In genomic region chr3:103464181-103464580, GRCm38 (mm10) we compare ENCODE assay signal across 26 mouse cellular contexts.
A peak's percentile ranks its signal among the peaks of the same experiment; 100 is the strongest.
DNase-seq lines count a peak whose midpoint lies in the region; ATAC-seq and TF ChIP-seq lines count a peak whose summit lies in the region.
"Had no signal": no experiment of that assay in that cellular context is flagged by ENCODE, and none has a peak within 500 bp of the region (broad histone marks: within the 10 kb centered on the region; RNA-seq: fewer than 3 reads in every experiment).

No protein-coding gene starts in this region.

- H3K9me3 ChIP-seq in forebrain, embryonic 14.5 days (replicated peaks; ENCODE audit: control insufficient read depth, low read length): no peaks in the 10 kb centered on the region
- no peaks in the 10 kb centered on the region for H3K9me3 ChIP-seq in forebrain, embryonic 12.5 days
- no peaks in the 10 kb centered on the region for H3K9me3 ChIP-seq in lung, embryonic 15.5 days
- H3K9me3 ChIP-seq in forebrain, embryonic 16.5 days (ENCODE audit: control insufficient read depth, low read length): no peaks in the 10 kb centered on the region
- no peaks in the 10 kb centered on the region for H3K9me3 ChIP-seq in intestine, embryonic 16.5 days (ENCODE audit: control insufficient read depth, low read length)
- H3K9me3 ChIP-seq: G1E; hindbrain, embryonic 10.5 days; limb, embryonic 10.5 days; liver, embryonic 12.5 days; midbrain, embryonic 10.5 days; stomach, embryonic 15.5 days had no signal

- peaks cover 10% of the 10 kb centered on the region; the same call in 1 of the 2 replicates for H3K4me1 ChIP-seq in forebrain, embryonic 14.5 days (ENCODE audit: control insufficient read depth, insufficient read depth, low read length)
- H3K4me1 ChIP-seq in forebrain, embryonic 12.5 days: peaks cover 27% of the 10 kb centered on the region
- H3K4me1 ChIP-seq in lung, embryonic 15.5 days: peaks cover 38% of the 10 kb centered on the region
- peaks cover 17% of the 10 kb centered on the region for H3K4me1 ChIP-seq in lung, adult 2 months (ENCODE audit: control insufficient read depth, insufficient read depth, low read length)
- peaks cover 14% of the 10 kb centered on the region for H3K4me1 ChIP-seq in forebrain, embryonic 16.5 days (replicated peaks; ENCODE audit: control insufficient read depth, insufficient read depth, low read length)
- H3K4me1 ChIP-seq in intestine, embryonic 16.5 days (ENCODE audit: control insufficient read depth, insufficient read depth, low read length): peaks cover 14% of the 10 kb centered on the region

- H3K27me3 ChIP-seq in forebrain, embryonic 14.5 days (replicated peaks; ENCODE audit: control insufficient read depth, insufficient read depth, low read length): no peaks in the 10 kb centered on the region
- H3K27me3 ChIP-seq in forebrain, embryonic 12.5 days: 0 out of 2 replicates have a peak, but pooled peaks cover 6% of the 10 kb centered on the region
- no peaks in the 10 kb centered on the region for H3K27me3 ChIP-seq in lung, embryonic 15.5 days
- H3K27me3 ChIP-seq in forebrain, embryonic 16.5 days (replicated peaks; ENCODE audit: control insufficient read depth, insufficient read depth, low read length): no peaks in the 10 kb centered on the region
- no peaks in the 10 kb centered on the region for H3K27me3 ChIP-seq in intestine, embryonic 16.5 days (replicated peaks; ENCODE audit: control insufficient read depth, insufficient read depth, low read length)
- H3K27me3 ChIP-seq: liver, embryonic 12.5 days; stomach, embryonic 15.5 days had no signal

- H3K27ac ChIP-seq in forebrain, embryonic 14.5 days (ENCODE audit: low read depth, low read length): no peak overlapping the region
- no peak overlapping the region for H3K27ac ChIP-seq in forebrain, embryonic 12.5 days
- H3K27ac ChIP-seq in lung, embryonic 15.5 days: peak overlapping the region; percentile 45; the same call in 1 of the 2 replicates
- H3K27ac ChIP-seq in forebrain, embryonic 16.5 days (ENCODE audit: low read length): peak overlapping the region; percentile 54
- no peak overlapping the region for H3K27ac ChIP-seq in intestine, embryonic 16.5 days (ENCODE audit: low read length)
- H3K27ac ChIP-seq: heart, adult 2 months; hindbrain, postnatal 0 days; left cerebral cortex, adult 2 months; limb, embryonic 10.5 days; liver, embryonic 12.5 days; macrophage; stomach, embryonic 15.5 days had no signal

- H3K4me3 ChIP-seq in forebrain, embryonic 14.5 days (ENCODE audit: low read depth, low read length): no peak overlapping the region
- no peak overlapping the region for H3K4me3 ChIP-seq in forebrain, embryonic 12.5 days (replicated peaks)
- H3K4me3 ChIP-seq in lung, embryonic 15.5 days: no peak overlapping the region
- H3K4me3 ChIP-seq in lung, adult 2 months (replicated peaks; ENCODE audit: extremely low read depth, low read depth, low read length): no peak overlapping the region
- H3K4me3 ChIP-seq in forebrain, embryonic 16.5 days (replicated peaks; ENCODE audit: low read length): no peak overlapping the region
- no peak overlapping the region for H3K4me3 ChIP-seq in intestine, embryonic 16.5 days (ENCODE audit: low read length)
- H3K4me3 ChIP-seq: erythroblast, embryonic 14.5 days; heart, adult 2 months; hindbrain, embryonic 10.5 days; left cerebral cortex, adult 2 months; limb, embryonic 10.5 days; liver, embryonic 12.5 days; midbrain, embryonic 10.5 days; stomach, embryonic 15.5 days had no signal

- 22% methylated on average over 5 of the region's 5 CpGs for WGBS in forebrain, embryonic 14.5 days
- WGBS in forebrain, embryonic 12.5 days: 50% methylated on average over 5 of the region's 5 CpGs
- WGBS in lung, embryonic 15.5 days: 27% methylated on average over 5 of the region's 5 CpGs
- 47% methylated on average over 5 of the region's 5 CpGs for WGBS in lung, adult 2 months
- WGBS in forebrain, embryonic 16.5 days: 23% methylated on average over 5 of the region's 5 CpGs
- WGBS in intestine, embryonic 16.5 days: 46% methylated on average over 5 of the region's 5 CpGs

- H3K36me3 ChIP-seq in forebrain, embryonic 14.5 days (ENCODE audit: control insufficient read depth, insufficient read depth, low read length): no peaks in the 10 kb centered on the region
- H3K36me3 ChIP-seq in forebrain, embryonic 12.5 days (replicated peaks): no peaks in the 10 kb centered on the region
- no peaks in the 10 kb centered on the region for H3K36me3 ChIP-seq in lung, embryonic 15.5 days
- no peaks in the 10 kb centered on the region for H3K36me3 ChIP-seq in forebrain, embryonic 16.5 days (ENCODE audit: control insufficient read depth, insufficient read depth)
- H3K36me3 ChIP-seq in intestine, embryonic 16.5 days (ENCODE audit: control insufficient read depth, insufficient read depth, low read length): no peaks in the 10 kb centered on the region
- H3K36me3 ChIP-seq: G1E; hindbrain, embryonic 10.5 days; limb, embryonic 10.5 days; liver, embryonic 12.5 days; midbrain, embryonic 10.5 days; stomach, embryonic 15.5 days had no signal

- peak; percentile 34 for DNase-seq in forebrain, embryonic 14.5 days (ENCODE audit: low spot score)
- no peak for DNase-seq in lung, adult 2 months
- DNase-seq in kidney, postnatal 36 days: peak; percentile 18 to 25
- no peak for DNase-seq in heart, postnatal 25 days (ENCODE audit: low spot score)
- DNase-seq: adrenal gland, adult 2 months; cerebellum, adult 9-10 months; gastrocnemius, postnatal 10 days; heart, adult 2 months; layer of hippocampus, adult 9-11 months; right cerebral cortex, postnatal 25 days; thymus, adult 18-20 months; thymus, postnatal 4 days had no signal

- peak; percentile 15; the same call in 1 of the 2 replicates for ATAC-seq in forebrain, embryonic 14.5 days
- ATAC-seq in forebrain, embryonic 12.5 days (ENCODE audit: low FRiP score): no peak
- no peak for ATAC-seq in lung, embryonic 15.5 days (ENCODE audit: borderline replicate concordance, extremely low read depth, low FRiP score, low TSS enrichment)
- peak; percentile 11 for ATAC-seq in forebrain, embryonic 16.5 days
- ATAC-seq in intestine, embryonic 16.5 days: no peak
- ATAC-seq: hindbrain, postnatal 0 days; liver, embryonic 12.5 days had no signal

- no peak overlapping the region for H3K4me2 ChIP-seq in forebrain, embryonic 14.5 days (ENCODE audit: low read length)
- H3K4me2 ChIP-seq in forebrain, embryonic 12.5 days: no peak overlapping the region
- H3K4me2 ChIP-seq in lung, embryonic 15.5 days: no peak overlapping the region
- no peak overlapping the region for H3K4me2 ChIP-seq in forebrain, embryonic 16.5 days (ENCODE audit: low read length)
- no peak overlapping the region for H3K4me2 ChIP-seq in intestine, embryonic 16.5 days (ENCODE audit: low read depth, low read length)
- H3K4me2 ChIP-seq: liver, embryonic 12.5 days; stomach, embryonic 15.5 days had no signal

- no peak for TF ChIP-seq POLR2A in lung, adult 2 months (IDR thresholded peaks at IDR 0.05; ENCODE audit: borderline replicate concordance, extremely low read depth, low read depth, low read length)

- intact Hi-C loops in heart, postnatal 25 days (cut with DNase I): no loop called here

- no peak for TF ChIP-seq CTCF in lung, adult 2 months (IDR thresholded peaks at IDR 0.05; ENCODE audit: insufficient read depth, low read length)

- no peak overlapping the region for H3K9ac ChIP-seq in forebrain, embryonic 14.5 days (ENCODE audit: low read length)
- no peak overlapping the region for H3K9ac ChIP-seq in forebrain, embryonic 12.5 days
- no peak overlapping the region for H3K9ac ChIP-seq in lung, embryonic 15.5 days
- no peak overlapping the region for H3K9ac ChIP-seq in forebrain, embryonic 16.5 days (replicated peaks; ENCODE audit: low read depth, low read length)
- H3K9ac ChIP-seq in intestine, embryonic 16.5 days (ENCODE audit: low read depth, low read length): no peak overlapping the region
- H3K9ac ChIP-seq: liver, embryonic 12.5 days; stomach, embryonic 15.5 days had no signal

Comparison
In these comparisons a context has a peak if more than half of its experiments do, and no peak if none do; other contexts are left out.
1. ATAC-seq: peak in forebrain, embryonic 14.5 days (single experiment) and forebrain, embryonic 16.5 days (single experiment); none in forebrain, embryonic 12.5 days (single experiment), lung, embryonic 15.5 days (single experiment) and intestine, embryonic 16.5 days (single experiment).
2. H3K27ac ChIP-seq: peak in lung, embryonic 15.5 days (single experiment) and forebrain, embryonic 16.5 days (single experiment); none in forebrain, embryonic 14.5 days (single experiment), forebrain, embryonic 12.5 days (single experiment) and intestine, embryonic 16.5 days (single experiment).
3. DNase-seq: peak in forebrain, embryonic 14.5 days (single experiment) and kidney, postnatal 36 days (2 of 2); none in lung, adult 2 months (single experiment) and heart, postnatal 25 days (single experiment).